Mouse (Mus musculus) limb, embryonic 11.5 days (tissue): Measurements from ENCODE around the gene Hoxa4. TPM values are rescaled to one million over a fixed set of nuclear protein-coding genes. Genes with fewer than 3 reads are reported as not detected.

Source experiments
- ATAC-seq: fragments of 200-750 bp; cut with Nextera tagmentation; 2 replicates; pipeline ENCODE4 v1.8.0; 2017; ENCODE audit warnings: low read depth; ENCODE audit not compliant: insufficient number of reproducible peaks, low FRiP score, low TSS enrichment
- DNase-seq: peaks from one replicate; pipeline ENCODE4 v3.0.0-alpha.2; 2015; ENCODE audit warnings: low spot score
- H3K27ac ChIP-seq: fragments of 300-500 bp; sonication (generic); replicated peaks from 2 replicates; pipeline ENCODE4 v1.5.1; 2014; ENCODE audit warnings: low read depth, mild to moderate bottlenecking, low read length
- H3K27me3 ChIP-seq: fragments of 300-500 bp; sonication (generic); 2 replicates; pipeline ENCODE4 v1.6.1; 2014; ENCODE audit warnings: mild to moderate bottlenecking, low read length, mixed read lengths; ENCODE audit not compliant: control insufficient read depth, insufficient read depth
- H3K36me3 ChIP-seq: fragments of 300-500 bp; sonication (generic); 2 replicates; pipeline ENCODE4 v1.6.1; 2014; ENCODE audit warnings: mild to moderate bottlenecking, low read length, moderate library complexity, mixed read lengths; ENCODE audit not compliant: control insufficient read depth, insufficient read depth
- H3K4me1 ChIP-seq: fragments of 300-500 bp; sonication (generic); 2 replicates; pipeline ENCODE4 v1.6.1; 2014; ENCODE audit warnings: low read length, mixed read lengths; ENCODE audit not compliant: control insufficient read depth, insufficient read depth
- H3K4me2 ChIP-seq: fragments of 300-500 bp; sonication (generic); 2 replicates; pipeline ENCODE4 v1.6.1; 2014; ENCODE audit warnings: low read depth, mild to moderate bottlenecking, moderate library complexity; ENCODE audit not compliant: severe bottlenecking
- H3K4me3 ChIP-seq: fragments of 300-500 bp; sonication (generic); 2 replicates; pipeline ENCODE4 v1.5.1; 2014; ENCODE audit warnings: low read depth, low read length
- H3K9ac ChIP-seq: fragments of 300-500 bp; sonication (generic); 2 replicates; pipeline ENCODE4 v1.6.1; 2014; ENCODE audit warnings: mild to moderate bottlenecking, low read length
- H3K9me3 ChIP-seq: fragments of 300-500 bp; sonication (generic); 2 replicates; pipeline ENCODE4 v1.6.1; 2016; ENCODE audit warnings: low read length; ENCODE audit not compliant: control insufficient read depth
- WGBS: fragments of 180-500 bp; shearing (Covaris S2); extraction: QIAGEN DNeasy Blood & Tissue Kit; methylation state at CpG from one replicate; pipeline ENCODE4 v1.1.7; 2014; 5-methylcytosine and 5-hydroxymethylcytosine counted together
- polyA plus RNA-seq: library from polyadenylated mRNA; unstranded; fragments of >200 nt; fragmentation: Nextera tagmentation; extraction: Ambion mirVana; gene quantifications from 2 replicates; pipeline ENCODE4 v1.2.1, GENCODE M21; 2014

Gene Hoxa4
- polyA plus RNA-seq, 1 experiment from 2014 or later = 1.0 TPM

- H3K27me3 ChIP-seq = no peaks in the 10 kb centered on the region
- H3K36me3 ChIP-seq = peaks cover 2% of the 10 kb centered on the region
- no peaks in the 10 kb centered on the region for H3K9me3 ChIP-seq
- peak overlapping the region; percentile 99 for H3K27ac ChIP-seq
- H3K9ac ChIP-seq = peak overlapping the region; percentile 100
- peak; percentile 76 for DNase-seq
- peak overlapping the region; percentile 99 for H3K4me3 ChIP-seq
- H3K4me2 ChIP-seq = peak overlapping the region; percentile 75
- under 1% methylated on average over 18 of the region's 18 CpGs for WGBS
- ATAC-seq = no peak
- H3K4me1 ChIP-seq = peaks cover under 1% of the 10 kb centered on the region; the same call in 1 of the 2 replicates
Measured at GRCm38 (mm10) chr6:52231885-52232567, 40.5 kb upstream of the Hoxa4 start.

- Histone ChIP-seq H3K27ac (peak within 1 kb of the TSS; percentile 99), H3K4me3 (peak within 1 kb of the TSS; percentile 99), H3K9me3 (no peaks in the 10 kb centered on the region), H3K4me2 (peak within 1 kb of the TSS; percentile 93), H3K9ac (peak within 1 kb of the TSS; percentile 100), H3K27me3 (no peaks in the 10 kb centered on the region), H3K36me3 (peaks cover 2% of the 10 kb centered on the region), H3K4me1 (peaks cover 4% of the 10 kb centered on the region; the same call in 1 of the 2 replicates)
- WGBS = under 1% methylated on average over 25 of the region's 36 CpGs
- ATAC-seq (peak; percentile 64), DNase-seq (peak; percentile 73)
Measured at GRCm38 (mm10) chr6:52230516-52231165, 39.1 kb upstream of the Hoxa4 start, which contains the start of gene Hoxa9. Hoxa9 (minus strand) TSS chr6:52231089.

DNA sequence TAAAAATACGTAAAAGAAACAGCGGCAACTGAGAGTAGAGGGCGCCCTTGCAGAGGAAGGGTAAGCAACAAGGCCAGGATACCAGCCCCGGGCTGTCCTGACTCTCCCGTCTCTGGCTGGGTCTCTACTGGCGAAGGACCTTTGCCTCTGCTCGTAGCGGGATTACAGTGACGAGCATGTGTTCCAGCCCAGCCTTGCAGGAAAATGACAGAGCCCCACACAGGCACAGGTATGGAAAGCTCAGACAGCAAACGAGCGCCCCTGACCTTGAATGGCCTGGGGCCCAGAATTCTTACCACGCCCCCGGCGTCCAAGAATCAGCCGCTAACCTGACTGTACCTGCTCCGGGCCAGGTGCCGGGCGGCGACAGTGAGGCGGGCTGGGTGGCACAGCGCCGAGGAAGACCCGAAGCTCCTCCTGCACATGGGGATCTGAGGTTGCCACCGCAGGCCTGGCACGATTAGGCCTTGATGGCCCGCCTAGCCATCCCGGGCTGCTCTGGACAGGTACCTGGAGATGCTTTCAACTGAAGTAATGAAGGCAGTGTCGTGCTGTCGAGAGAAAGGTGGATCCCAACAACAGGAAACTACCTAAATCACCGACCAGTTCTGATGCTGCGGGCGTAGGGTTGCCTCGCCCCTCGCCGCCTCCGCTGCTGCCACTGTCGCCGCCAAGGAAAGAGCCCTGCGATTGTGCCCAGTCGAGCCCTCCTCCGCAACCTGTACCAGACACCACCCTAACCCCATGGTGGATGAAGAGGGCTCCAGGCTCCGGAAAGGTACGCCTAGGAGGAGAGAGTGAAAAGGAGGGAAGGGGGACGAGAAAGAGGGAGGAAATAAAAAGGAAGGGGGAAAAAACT is 38.2 kb upstream of the Hoxa4 start:
- Histone ChIP-seq H3K4me3 (peak overlapping the region; percentile 99), H3K27ac (peak overlapping the region; percentile 99), H3K4me2 (peak overlapping the region; percentile 93), H3K9ac (peak overlapping the region; percentile 100), H3K27me3 (no peaks in the 10 kb centered on the region), H3K9me3 (no peaks in the 10 kb centered on the region), H3K36me3 (peaks cover 2% of the 10 kb centered on the region), H3K4me1 (peaks cover 4% of the 10 kb centered on the region; the same call in 1 of the 2 replicates)
- DNase-seq = peak; percentile 74
- ATAC-seq = no peak
- under 1% methylated on average over 44 of the region's 44 CpGs for WGBS

GRCm38 (mm10) chr6:52228475-52229465 is 37.2 kb upstream of the Hoxa4 start:
- Histone ChIP-seq H3K4me2 (peak overlapping the region; percentile 93), H3K27me3 (no peaks in the 10 kb centered on the region), H3K4me1 (peaks cover 4% of the 10 kb centered on the region; the same call in 1 of the 2 replicates), H3K27ac (peak overlapping the region; percentile 99), H3K9me3 (no peaks in the 10 kb centered on the region), H3K36me3 (no peaks in the 10 kb centered on the region; the same call in none of the 2 replicates), H3K9ac (peak overlapping the region; percentile 100), H3K4me3 (peak overlapping the region; percentile 99)
- peak; percentile 74 for DNase-seq
- under 1% methylated on average over 38 of the region's 38 CpGs for WGBS
- no peak for ATAC-seq

GRCm38 (mm10) chr6:52227470-52228222 is 36.1 kb upstream of the Hoxa4 start:
- H3K9ac ChIP-seq = peak overlapping the region; percentile 98
- no peaks in the 10 kb centered on the region for H3K27me3 ChIP-seq
- no peaks in the 10 kb centered on the region; the same call in none of the 2 replicates for H3K36me3 ChIP-seq
- H3K9me3 ChIP-seq = no peaks in the 10 kb centered on the region
- ATAC-seq (no peak), DNase-seq (peak; percentile 75)
- H3K4me2 ChIP-seq = peak overlapping the region; percentile 89
- H3K4me1 ChIP-seq = peaks cover 4% of the 10 kb centered on the region; the same call in 1 of the 2 replicates
- peak overlapping the region; percentile 98 for H3K27ac ChIP-seq
- peak overlapping the region; percentile 87 for H3K4me3 ChIP-seq
- under 1% methylated on average over 11 of the region's 11 CpGs for WGBS

- WGBS = under 1% methylated on average over 26 of the region's 26 CpGs
- Histone ChIP-seq H3K4me1 (peaks cover 4% of the 10 kb centered on the region; the same call in 1 of the 2 replicates), H3K4me2 (peak overlapping the region; percentile 89), H3K36me3 (no peaks in the 10 kb centered on the region; the same call in none of the 2 replicates), H3K4me3 (peak overlapping the region; percentile 87), H3K9ac (peak overlapping the region; percentile 98), H3K9me3 (no peaks in the 10 kb centered on the region), H3K27ac (peak overlapping the region; percentile 98), H3K27me3 (no peaks in the 10 kb centered on the region)
- DNase-seq = no peak
- ATAC-seq = peak; percentile 15
Measured at GRCm38 (mm10) chr6:52226569-52227257, 35.2 kb upstream of the Hoxa4 start.
